Mouse (Mus musculus): ENCODE data around the gene Skp2. TPM values are rescaled to one million over a fixed set of nuclear protein-coding genes. Genes with fewer than 3 reads are reported as not detected.

Skp2 gene
- total RNA-seq, 2 experiments from 2014 or later: 4.0 to 4.7 TPM

DNA sequence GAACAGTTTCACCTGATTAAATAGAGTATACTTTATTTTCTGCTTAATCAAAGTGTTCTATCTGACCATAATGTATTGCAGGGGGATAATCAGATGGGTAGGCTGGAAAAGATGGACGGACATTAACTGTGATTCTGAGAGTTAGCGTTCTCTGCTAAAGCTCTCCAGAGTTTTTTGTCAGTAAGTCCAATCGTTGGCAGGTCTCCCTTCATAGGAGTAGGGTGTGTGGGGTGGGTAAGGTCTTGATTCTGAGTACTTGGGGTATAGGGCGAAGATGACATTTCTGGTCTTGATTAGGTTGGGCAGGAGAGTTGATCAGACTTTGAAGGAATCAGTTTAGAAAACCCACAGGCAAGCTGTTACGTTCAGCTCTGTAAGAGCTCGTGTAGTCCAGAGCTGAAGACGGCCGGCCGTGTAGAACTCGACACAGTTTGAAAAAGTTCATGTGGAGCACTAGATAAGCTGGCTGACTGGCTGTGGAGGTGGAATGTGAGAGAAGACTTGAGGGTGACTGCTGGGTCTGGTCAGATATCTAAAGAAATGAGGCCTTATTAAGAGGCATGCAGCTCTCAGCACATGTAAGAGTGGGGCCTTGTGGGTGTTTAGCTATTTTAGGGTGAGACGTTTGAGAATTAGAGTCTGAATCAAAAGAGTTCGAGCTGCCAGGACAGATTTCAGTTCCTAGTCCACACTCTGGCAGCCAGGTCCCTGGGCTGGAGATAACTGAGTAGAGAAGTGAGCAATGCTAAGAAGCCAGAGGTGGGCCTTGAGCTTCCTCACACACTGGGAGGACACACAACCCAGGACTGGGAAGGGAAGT is 76.5 kb downstream of the Skp2 start:
- no peak for DNase-seq (ENCODE audit: low spot score in 2 of 2)

DNA sequence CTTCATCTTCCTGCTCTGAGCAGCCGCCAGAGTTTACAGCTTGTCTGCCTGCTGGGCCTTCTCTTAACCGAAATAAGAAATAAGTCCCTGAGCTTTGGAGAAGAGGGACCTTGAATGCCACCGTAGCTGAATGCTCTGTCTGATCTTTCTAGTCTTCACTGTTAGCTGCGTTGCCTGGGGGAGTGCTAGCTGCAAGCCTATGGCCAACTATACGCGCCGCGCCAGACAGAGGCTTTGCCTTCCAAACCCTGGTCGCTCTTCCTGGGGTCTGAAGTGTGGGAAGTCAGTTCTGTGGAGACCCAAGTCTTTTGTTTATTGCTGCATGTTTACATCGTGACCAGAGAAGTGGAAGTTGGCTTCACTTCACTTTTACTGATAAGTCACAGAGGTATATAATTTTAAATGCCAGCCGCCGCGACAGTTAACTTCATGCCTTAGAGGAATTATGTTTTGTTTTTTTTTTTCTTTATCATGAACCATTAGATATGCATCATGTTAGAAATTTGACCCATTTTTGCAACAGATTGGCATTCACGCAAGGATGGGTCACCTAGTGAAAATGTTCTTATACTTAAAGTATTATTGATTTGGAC is 79.5 kb downstream of the Skp2 start:
- DNase-seq (ENCODE audit: low spot score in 2 of 2): no peak

DNA sequence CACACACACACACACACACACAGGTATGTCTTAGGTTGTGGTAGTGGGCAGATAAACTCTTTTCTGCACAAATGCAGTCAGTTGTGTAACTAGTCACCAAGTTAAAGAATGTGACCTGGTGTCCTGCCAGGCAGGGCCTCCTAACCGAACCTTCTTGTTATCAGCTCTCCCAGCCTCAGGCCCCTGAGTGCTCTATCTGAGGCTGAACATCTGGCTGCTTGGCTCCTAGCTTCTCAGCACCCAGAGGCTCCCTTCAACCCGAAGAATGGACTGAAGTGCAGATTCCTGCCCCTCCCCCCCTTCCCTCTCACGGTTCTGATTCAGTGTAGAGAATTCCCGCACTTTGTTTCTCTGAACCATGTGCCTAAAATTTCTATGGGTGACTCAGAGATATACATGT is 80.6 kb downstream of the Skp2 start:
- no peak for DNase-seq (ENCODE audit: low spot score in 2 of 2)

DNA sequence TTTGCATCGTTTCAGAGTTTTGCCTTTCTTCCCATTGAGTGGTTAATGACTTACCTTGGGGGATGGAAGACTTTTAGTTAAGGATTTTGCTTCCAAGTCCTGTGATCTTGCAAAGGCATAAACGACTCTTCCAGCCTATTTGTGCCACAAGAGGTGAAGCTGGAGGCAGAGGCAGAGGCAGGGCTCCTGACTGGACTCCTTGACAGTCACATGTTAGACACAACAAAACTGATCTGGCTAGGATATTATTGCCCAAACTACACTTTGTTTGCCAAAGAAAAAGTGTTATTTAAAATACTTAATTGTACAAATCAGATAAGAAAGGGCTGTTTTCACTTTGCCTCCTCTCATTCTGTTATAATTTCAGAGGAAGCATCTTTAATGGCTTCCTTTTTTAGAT is 81.1 kb downstream of the Skp2 start:
- no peak for DNase-seq (ENCODE audit: low spot score in 2 of 2)

DNA sequence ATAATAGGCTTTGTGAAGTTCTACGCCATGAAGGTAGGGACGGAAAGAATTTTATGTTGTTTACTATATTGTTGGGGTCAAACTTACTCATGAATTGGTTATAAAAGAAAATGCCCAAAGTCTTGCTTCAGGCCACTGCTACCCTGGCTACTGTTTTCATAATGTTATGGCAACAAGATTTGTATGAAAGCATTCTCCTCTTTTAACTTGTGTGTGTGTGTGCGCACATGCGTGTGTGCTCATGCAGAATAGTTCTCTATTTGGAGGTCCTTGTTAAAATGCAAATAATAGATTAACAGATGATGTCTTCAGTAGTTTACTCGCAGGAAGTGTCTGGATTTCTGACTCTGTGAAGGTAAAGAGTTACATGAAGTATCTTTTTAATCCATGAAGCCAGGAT is 81.5 kb downstream of the Skp2 start:
- DNase-seq (ENCODE audit: low spot score in 2 of 2): no peak

DNA sequence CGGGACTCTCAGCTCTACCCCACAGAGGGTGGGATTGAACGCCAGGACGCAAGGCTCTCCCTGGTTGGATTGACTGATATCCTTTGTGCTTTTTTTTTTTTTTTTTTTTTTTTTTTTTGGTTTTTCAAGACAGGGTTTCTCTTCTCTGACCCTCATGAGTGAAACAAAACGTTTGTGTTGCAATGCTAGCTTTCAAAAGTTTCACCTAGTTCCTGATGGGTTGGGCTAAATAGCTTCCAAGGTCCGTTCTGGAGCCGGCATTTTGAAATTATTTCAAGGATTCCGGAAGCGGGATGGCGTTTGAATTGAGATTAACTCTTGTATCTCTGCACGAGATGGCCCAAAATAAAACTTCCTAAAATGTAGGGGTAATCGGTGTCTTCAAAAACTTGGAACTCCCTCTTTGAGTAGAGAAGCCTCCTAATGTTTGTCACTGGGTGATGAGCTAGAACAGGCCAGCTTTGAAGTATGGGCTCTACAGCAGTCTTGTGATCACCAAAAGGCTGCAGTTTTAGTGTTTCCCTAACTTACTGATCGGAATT is 82.1 kb downstream of the Skp2 start:
- DNase-seq (ENCODE audit: low spot score in 2 of 2): no peak

DNA sequence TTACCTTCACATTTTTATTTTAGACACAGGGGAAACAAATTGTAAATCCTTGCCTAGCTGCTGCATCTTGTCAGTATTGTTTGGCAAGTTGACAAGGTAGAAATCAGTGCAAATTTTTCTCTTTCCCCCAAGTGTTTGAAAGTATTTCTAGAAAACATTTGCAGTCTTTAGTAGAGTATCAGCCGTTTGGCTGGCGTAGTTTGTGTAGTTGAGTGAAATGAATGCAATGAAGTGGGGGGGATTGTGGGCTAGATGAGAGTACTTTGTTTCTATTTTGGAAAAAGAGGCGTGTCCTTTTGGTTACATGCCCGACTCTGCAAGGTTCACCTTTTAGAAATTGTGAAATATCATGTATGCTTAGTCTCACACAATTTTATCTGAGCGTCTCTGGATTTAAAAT is 82.6 kb downstream of the Skp2 start:
- DNase-seq (ENCODE audit: low spot score in 2 of 2): no peak

DNA sequence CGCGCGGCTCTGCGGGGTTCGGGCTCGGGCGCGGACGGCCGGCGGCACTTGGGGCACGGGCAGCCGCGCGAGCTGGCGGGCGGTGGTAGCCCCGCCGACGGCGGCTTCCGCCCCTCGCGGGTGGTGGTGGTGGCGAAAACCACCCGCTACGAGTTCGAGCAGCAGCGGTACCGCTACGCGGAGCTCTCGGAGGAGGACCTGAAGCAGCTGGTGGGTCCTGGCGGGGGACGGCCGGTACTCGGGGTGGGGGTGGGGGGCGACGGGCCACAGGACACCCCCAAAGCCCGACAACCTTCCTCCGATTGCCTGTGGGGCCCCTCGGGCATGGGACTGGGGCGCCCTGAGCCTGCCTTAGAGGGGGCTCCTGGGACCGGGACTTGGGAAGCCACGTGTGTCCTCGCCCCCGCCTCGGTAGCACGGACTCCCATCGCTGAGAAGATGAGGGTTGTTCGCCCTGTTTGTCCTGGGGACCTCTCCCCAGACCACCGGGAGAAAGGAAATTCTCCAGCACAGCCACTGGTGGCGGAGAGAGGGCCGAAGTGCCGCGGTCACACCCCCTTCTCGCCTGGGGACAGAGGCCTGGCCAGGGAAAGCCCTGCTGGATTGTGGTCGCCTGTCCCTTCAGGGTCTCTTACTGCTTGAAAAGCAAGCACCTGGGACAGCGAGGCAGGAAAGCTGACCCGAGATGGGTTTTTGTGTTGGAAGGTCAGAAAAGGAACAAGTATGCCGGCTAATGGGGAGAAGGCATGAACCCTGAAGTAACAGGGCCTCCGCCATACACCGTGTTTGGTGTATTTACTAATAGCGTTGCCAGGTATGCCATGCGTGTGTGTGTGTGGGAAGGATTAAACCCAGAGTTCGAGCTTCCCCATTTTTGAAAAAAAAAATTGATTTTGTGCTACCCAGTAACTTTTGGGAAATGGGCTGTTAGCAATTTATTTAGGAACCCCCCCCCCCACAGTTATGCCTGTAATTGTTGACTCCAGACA is 83.4 kb downstream of the Skp2 start:
- peak in 1 of 2 experiments; percentile 39 for DNase-seq (ENCODE audit: low spot score in 2 of 2)

DNA sequence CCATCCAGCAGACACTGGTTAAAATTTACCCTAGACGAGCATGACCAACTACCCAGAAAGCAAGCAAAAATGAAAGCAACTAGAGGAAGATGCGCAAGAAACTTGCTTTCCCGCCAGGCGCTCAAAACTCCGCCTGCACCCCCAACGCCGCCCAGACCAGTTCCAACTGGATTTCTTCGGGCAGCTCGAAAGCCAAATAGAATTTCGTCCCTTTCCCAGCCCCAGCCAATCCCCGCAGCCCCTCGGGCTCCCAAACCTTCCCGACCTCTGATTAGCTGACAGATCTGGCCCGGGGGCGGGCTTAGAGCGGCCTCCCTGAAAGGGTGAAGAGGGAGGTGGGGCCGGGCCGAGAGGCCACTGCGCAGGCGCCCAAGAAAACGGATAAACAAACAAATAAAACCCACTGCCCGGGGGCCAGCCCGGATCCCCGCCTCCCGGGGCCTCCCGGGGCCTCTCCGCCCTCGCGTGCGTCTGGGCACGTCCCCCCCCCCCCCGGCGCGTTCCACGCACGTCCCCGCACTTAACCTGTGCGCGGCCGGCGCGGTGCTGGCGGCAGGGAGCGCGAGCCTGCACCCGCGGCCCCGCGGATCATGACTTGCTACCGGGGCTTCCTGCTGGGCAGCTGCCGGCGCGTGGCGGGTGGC is 84.2 kb downstream of the Skp2 start, which contains the start of gene Nadk2:
TSS of gene Nadk2 (plus strand) at position 349 of the 644 bp plus-strand sequence.
- DNase-seq (ENCODE audit: low spot score in 2 of 2): peak; percentile 97 to 98

DNA sequence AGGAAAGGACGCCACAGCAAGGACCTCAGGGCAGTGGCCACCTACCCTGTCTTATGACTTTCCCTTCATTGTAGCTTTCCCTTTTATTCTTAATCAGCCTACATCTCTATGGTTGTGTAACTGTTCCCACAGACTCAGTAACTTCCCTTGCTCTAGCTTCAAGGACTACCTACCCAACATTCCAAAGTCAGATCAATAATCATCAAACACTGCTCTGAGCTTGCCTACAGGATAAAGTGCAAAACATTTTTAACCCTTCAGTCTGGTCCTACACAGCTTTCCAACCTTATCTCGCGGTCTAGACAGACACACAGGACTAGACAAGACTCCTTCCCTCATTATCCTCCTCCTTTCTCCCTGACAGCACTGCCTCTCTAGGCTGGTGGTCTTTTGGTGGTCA is 84.9 kb downstream of the Skp2 start:
- DNase-seq (ENCODE audit: low spot score in 2 of 2): no peak

DNA sequence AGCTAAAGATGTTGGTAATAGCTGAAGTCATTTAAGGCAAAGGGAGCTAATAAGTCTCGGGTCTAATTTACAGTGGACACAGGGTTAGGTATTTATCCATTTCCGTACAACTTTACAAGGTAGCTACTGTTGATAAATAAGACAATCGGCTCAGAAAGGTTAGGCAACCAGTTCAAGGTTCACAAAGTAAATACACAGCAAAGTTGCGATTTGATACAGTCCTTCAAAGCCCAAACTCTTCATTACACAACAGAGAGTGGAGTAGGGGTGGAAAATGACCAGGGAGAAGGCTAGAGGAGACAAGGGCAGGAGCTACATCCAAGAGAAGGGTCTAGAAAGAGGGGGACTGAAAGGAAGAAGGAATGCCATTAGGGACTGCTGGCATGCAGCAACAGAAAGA is 86.3 kb downstream of the Skp2 start:
- no peak for DNase-seq (ENCODE audit: low spot score in 2 of 2)

Other genes starting within 250 kb of the Skp2 start
- gene Ranbp3l, start 187.5 kb downstream of the Skp2 start, total RNA-seq (2021): 1 to 10 TPM; 8.0 to 8.5 TPM
- gene Nadk2, start 84.2 kb downstream of the Skp2 start, total RNA-seq (2021): 10 to 100 TPM; 62.5 to 70.2 TPM
- gene Lmbrd2, start 14.9 kb downstream of the Skp2 start, total RNA-seq (2021): 10 to 100 TPM; 62.3 to 62.5 TPM
- not detected for gene Ugt3a1, start 121.5 kb upstream of the Skp2 start, total RNA-seq (2021)
- not detected for gene Ugt3a2, start 180.1 kb upstream of the Skp2 start, total RNA-seq (2021)

Measured in layer of hippocampus, adult 18-20 months (tissue).